Mouse (Mus musculus) induced T-regulatory cell, adult 2 months (primary cell): ENCODE data around the gene Syne3.

Experiments
- DNase-seq: peaks from one replicate; pipeline ENCODE4 v3.0.0-alpha.2; 2012; ENCODE audit warnings: low read depth

Syne3 gene

GRCm38 (mm10) chr12:105025271-105025946 is 15.8 kb upstream of the Syne3 start:
- peak; percentile 89 for DNase-seq

- DNase-seq: peak; percentile 49
These were observed 13.2 kb upstream of the Syne3 start for GRCm38 (mm10) chr12:105022776-105023175.

- DNase-seq: peak; percentile 81
These were observed 12.5 kb upstream of the Syne3 start for GRCm38 (mm10) chr12:105022141-105022540.

GRCm38 (mm10) chr12:105021441-105022069 is 11.9 kb upstream of the Syne3 start:
- peak; percentile 63 for DNase-seq

- DNase-seq: peak; percentile 74
These were observed 10.0 kb upstream of the Syne3 start for GRCm38 (mm10) chr12:105019359-105020219.

GRCm38 (mm10) chr12:105016639-105017038 is 7.0 kb upstream of the Syne3 start:
- DNase-seq: no peak

GRCm38 (mm10) chr12:105016199-105016598 is 6.6 kb upstream of the Syne3 start:
- DNase-seq: peak; percentile 15

- DNase-seq: peak; percentile 96
These were observed 3.5 kb upstream of the Syne3 start for GRCm38 (mm10) chr12:105013065-105013464.

GRCm38 (mm10) chr12:105012314-105012713 is 2.7 kb upstream of the Syne3 start:
- no peak for DNase-seq

GRCm38 (mm10) chr12:105011589-105011988 is 2.0 kb upstream of the Syne3 start:
- peak; percentile 29 for DNase-seq

GRCm38 (mm10) chr12:105010213-105010790 is 693 bp upstream of the Syne3 start:
- DNase-seq: peak; percentile 73

GRCm38 (mm10) chr12:105008752-105009178 is 844 bp downstream of the Syne3 start:
- peak; percentile 90 for DNase-seq

- DNase-seq: peak; percentile 35
These were observed 1.5 kb downstream of the Syne3 start for GRCm38 (mm10) chr12:105008150-105008549.

GRCm38 (mm10) chr12:105005715-105005972 is 4.0 kb downstream of the Syne3 start:
- DNase-seq: no peak

- peak; percentile 49 for DNase-seq
These were observed 4.5 kb downstream of the Syne3 start for GRCm38 (mm10) chr12:105004956-105005714.

- no peak for DNase-seq
These were observed 5.9 kb downstream of the Syne3 start for GRCm38 (mm10) chr12:105003715-105004114.

GRCm38 (mm10) chr12:105003158-105003557 is 6.5 kb downstream of the Syne3 start:
- no peak for DNase-seq

- peak; percentile 36 for DNase-seq
These were observed 7.1 kb downstream of the Syne3 start for GRCm38 (mm10) chr12:105002340-105003132.

GRCm38 (mm10) chr12:105001317-105001716 is 8.3 kb downstream of the Syne3 start:
- no peak for DNase-seq

GRCm38 (mm10) chr12:105000487-105001283 is 8.9 kb downstream of the Syne3 start:
- DNase-seq: peak; percentile 74
